Mouse (Mus musculus): ENCODE measurements around the gene Mkrn1.
"Not testable (repeated sequence)": the region's sequence is repeated elsewhere in the genome, so short reads cannot be mapped to it uniquely, and the experiment has no call there.

Mkrn1 gene

GRCm38 (mm10) chr6:39430722-39431121, 10.5 kb upstream of the Mkrn1 start:
- DNase-seq (ENCODE audit: low spot score in 2 of 2) = no peak

DNA sequence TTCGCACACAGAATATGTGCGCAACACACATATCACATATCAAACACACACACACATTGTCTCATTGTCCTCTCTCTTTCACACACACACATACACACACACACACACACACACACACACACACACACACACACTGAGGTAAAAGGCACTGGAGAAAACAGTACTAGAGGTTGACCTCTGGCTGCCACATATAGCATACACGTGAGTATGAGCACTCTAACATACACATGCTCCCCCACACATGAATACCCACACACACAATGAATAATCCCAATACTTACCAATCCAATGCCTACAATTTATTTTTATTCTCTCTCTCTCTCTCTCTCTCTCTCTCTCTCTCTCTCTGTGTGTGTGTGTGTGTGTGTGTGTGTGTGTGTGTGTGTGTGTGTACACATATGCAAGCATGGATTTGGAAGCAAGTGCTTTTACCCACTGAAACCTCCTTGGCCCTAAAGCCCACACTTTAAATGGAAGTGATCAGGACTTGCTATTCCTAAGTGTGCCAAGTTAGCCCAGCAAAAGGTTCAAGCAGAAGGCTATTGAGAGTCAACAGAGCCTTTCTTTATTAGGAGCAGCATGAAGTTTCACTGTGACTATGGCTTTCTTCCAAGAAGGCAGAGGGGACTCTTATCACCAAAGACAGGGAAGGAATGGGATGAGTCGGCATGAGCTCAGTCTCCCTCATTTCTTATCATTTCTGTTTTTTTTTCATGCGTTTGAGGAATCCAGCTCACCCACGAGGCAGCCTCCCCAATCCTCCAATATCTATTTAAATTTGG, 8.9 kb upstream of the Mkrn1 start:
- peak in 1 of 2 experiments; percentile 33 for DNase-seq (ENCODE audit: low spot score in 2 of 2)

DNA sequence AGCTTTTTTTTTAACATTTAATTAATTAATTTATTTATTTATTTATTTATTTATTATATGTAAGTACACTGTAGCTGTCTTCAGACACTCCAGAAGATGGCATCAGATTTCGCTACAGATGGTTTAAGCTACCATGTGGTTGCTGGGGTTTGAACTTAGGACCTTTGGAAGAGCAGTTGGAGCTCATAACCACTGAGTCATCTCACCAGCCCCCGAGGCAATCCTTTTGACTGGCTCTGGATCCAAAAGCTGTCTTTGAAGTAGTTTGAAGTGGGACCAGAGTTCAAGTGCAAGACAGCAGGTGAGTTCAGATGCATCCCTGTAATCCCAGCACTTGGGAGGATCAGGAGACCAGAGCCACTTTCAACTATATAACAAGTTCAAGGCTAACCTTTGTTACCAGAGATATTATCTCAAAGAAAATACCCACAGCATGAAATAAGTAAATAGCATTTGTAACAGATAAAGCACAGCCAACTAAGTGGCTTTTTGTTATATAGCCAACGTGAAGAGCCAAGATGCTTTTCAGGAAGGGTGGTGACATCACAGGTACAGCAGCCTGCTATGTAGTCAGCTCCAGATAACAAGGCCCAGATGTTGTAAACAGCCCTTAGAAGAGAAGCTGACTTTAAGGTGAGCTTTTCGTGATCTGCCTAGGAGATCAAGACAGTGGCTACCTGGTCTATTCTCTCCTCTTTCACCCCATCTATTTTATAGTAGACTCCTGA, 7.2 kb upstream of the Mkrn1 start:
- DNase-seq (ENCODE audit: low spot score in 2 of 2) = no peak

GRCm38 (mm10) chr6:39426725-39427124, 6.5 kb upstream of the Mkrn1 start:
- DNase-seq (ENCODE audit: low spot score in 2 of 2) = no peak

DNA sequence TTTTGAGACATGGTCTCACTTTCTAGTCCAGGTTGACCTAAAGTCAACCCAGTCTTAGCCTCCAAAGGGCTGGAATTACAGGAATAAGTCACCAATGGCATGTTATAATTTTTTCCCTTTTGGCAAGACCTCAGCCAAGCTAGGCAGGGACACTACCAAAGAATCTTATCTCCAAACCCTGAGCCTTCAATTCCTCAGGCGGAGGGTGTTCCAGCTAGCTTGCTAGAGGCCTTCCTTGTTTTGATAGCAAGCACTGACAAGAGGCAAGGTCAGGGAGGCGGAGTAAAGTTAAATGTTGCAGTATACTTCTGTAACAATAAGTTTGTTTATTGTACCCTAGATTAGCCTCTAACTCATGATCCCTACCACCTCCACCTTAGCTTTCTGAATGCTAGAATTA, 4.9 kb upstream of the Mkrn1 start:
- no peak for DNase-seq (ENCODE audit: low spot score in 2 of 2)

DNA sequence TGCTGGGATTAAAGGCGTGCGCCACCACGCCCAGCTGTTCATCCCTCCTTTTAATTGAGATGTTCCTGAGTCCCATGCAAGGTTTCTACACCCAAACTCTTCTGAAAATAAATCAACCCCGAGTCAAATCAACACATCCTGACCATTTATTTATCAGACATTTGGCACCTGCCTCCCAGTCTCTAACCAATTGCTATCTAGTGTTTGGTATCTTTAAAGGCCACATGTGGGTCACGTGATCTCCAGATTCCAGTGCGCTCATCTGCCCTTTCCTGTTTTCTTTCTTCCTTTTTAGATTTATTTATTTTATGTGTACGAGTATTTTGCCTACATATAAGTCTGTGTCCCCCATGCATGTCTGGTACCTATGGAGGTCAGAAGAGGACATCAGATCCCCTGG, 3.4 kb upstream of the Mkrn1 start:
- DNase-seq (ENCODE audit: low spot score in 2 of 2) = no peak

DNA sequence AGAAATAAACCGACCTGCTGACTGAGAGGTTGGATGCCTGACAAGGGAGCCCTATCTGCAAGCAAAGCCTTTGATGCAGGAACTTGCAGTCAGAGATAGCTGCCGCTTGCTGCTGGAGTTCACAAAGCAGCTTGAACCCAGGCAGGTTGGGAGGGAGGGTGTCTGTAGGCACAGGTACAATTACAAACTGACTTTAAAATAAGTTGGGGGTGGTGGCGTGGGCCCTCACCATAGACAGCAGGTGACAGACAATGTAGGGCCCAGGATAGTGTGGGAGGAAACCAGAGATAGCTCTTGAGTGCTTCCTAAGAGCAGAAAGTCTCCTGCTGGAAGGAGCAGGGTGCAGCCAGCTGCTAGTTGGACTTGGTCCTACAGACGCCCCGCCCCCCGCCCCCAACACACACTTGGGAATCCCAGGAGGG, 2.9 kb upstream of the Mkrn1 start:
- no peak for DNase-seq (ENCODE audit: low spot score in 2 of 2)

GRCm38 (mm10) chr6:39420867-39421266, 605 bp upstream of the Mkrn1 start:
- no peak for DNase-seq (ENCODE audit: low spot score in 2 of 2)

DNA sequence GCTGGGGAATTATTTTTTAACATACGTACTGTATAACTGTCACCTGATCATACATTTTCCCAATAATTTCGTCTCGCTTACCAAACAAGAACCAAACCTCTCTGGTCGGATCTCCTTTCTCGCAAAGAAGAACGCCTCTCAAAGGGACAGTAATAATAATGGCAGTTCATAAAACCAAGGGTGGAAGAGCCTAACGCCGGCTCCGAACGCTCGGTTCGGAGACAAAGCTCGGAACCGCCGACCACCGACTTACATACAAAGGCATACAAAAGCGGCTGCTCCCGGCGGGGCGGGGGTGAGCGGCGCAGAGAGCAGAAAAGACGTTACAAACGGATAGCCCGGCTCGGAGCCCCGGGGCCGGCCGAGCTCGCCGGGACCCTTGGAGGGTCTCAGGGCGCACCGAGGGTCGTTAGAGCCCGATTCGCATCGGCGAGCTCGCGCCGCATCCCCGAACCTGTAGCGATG, 844 bp downstream of the Mkrn1 start:
- DNase-seq (ENCODE audit: low spot score in 2 of 2) = no peak

- not testable (repeated sequence) for DNase-seq (ENCODE audit: low spot score in 2 of 2)
These were observed 3.6 kb downstream of the Mkrn1 start for GRCm38 (mm10) chr6:39416654-39417053.

- DNase-seq (ENCODE audit: low spot score in 2 of 2) = peak; percentile 73 to 84
These were observed 4.5 kb downstream of the Mkrn1 start for GRCm38 (mm10) chr6:39415762-39416161.

DNA sequence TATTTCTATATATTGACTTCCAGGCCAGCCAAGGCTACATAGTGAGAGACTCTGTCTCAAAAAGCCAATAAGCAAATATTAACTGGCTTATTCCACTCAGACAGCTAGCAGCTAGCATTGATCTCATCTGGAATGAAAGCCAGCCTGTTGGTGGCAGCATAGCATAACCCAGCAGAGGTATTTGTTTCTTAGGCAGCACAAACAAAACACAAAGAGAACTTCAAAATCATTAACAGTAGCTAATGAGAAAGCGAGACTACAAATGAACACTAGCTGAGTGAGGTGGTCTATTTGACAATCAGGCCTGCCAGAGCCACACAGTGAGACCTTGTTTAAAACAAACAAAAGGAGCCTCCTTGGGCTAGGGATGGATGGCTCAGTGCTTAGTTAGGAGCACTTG, 6.2 kb downstream of the Mkrn1 start:
- DNase-seq (ENCODE audit: low spot score in 2 of 2) = no peak

- no peak for DNase-seq (ENCODE audit: low spot score in 2 of 2)
These were observed 13.8 kb downstream of the Mkrn1 start for GRCm38 (mm10) chr6:39406480-39406879.

DNA sequence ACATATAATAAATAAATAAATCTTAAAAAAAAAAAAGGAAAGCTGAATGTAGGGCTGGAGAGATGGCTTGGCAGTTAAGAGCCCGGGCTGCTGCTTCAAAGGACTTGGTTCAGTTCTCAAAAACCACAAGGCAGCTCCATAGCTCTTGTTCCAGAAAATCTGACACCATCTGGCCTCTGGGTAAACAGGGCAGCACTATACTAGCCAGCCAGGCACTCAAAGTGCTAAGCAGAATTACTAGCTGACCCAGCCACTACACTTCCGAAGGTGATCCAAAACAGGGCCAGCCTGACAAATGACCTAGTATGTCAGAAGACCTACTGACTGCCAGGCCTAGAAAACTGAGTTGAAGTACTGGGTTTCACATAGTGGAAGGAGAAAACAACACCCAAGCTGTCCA, 17.1 kb downstream of the Mkrn1 start:
- DNase-seq (ENCODE audit: low spot score in 2 of 2) = no peak

DNA sequence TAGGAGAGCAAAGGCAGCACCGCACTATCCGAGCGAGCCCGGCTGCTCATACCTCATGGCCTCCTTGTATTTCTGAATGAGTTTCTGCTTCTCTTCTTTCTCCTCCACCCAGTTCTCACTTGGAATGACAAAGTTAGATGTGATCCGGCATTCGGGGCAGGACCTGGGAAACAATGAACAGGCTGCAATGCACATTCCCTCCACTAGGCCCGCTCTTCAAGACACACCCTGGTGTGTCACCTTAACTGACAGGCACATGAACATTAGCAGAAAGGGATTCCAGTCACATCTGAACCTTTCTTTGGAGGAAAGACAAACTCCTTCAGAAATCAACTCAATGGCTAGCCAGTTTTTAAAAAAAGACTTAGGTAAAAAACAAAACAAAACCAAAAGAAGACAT, 19.9 kb downstream of the Mkrn1 start:
- no peak for DNase-seq (ENCODE audit: low spot score in 2 of 2)

DNA sequence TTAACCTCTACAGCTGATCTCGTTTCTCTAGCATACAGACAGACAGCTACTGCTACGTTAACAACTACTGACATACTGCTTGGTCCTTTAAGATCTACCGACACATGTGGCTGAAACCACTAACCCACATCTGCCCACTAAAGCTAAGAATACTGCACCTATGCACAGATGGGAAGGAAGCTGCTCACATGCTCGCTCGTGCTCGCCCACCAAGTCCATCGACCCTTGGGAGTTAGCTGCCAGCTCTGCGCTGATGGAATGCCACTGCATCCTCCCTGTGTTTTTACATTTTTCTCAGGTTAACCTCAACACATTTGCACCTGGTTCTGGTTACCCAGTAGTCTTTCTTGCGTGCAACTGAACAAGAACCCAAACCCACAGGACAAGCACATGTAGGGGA, 21.9 kb downstream of the Mkrn1 start:
- no peak for DNase-seq (ENCODE audit: low spot score in 2 of 2)

GRCm38 (mm10) chr6:39397046-39397445, 23.2 kb downstream of the Mkrn1 start:
- no peak for DNase-seq (ENCODE audit: low spot score in 2 of 2)

DNA sequence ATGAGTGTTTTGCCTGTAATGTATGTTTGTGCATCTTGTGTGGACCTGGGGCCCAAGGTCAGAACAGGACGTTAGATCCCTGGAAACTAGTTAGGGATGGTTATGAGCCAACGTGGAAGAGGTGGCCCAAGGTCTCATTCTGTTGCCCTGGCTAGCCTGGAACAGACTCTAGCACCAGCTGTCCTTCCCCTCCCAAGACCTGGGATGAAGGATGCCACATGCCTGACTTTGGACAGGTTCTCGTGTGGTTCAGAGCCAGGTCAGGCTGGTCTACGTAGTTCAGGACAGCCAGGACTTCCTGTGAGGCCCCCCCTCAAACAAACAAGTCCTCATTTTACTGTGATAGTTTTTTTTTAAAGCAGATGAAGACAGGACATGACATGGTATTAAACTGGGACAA, 24.3 kb downstream of the Mkrn1 start:
- no peak for DNase-seq (ENCODE audit: low spot score in 2 of 2)

GRCm38 (mm10) chr6:39395471-39395870, 24.8 kb downstream of the Mkrn1 start:
- DNase-seq (ENCODE audit: low spot score in 2 of 2) = no peak

- DNase-seq (ENCODE audit: low spot score in 2 of 2) = no peak
These were observed 30.3 kb downstream of the Mkrn1 start for GRCm38 (mm10) chr6:39389988-39390387.

- DNase-seq (ENCODE audit: low spot score in 2 of 2) = no peak
These were observed 39.0 kb downstream of the Mkrn1 start, which contains the start of gene Rab19 for GRCm38 (mm10) chr6:39381125-39381880. Gene Rab19 (plus strand): TSS chr6:39381175.

GRCm38 (mm10) chr6:39380276-39380675, 40.0 kb downstream of the Mkrn1 start:
- DNase-seq (ENCODE audit: low spot score in 2 of 2) = no peak

Data from spleen, postnatal 14 days (tissue).